Mouse (Mus musculus): ENCODE measurements around the gene Dusp3. TPM values are rescaled to one million over a fixed set of nuclear protein-coding genes. Genes with fewer than 3 reads are reported as not detected.
A peak's percentile ranks its signal among the peaks of the same experiment; 100 is the strongest.

Dusp3 gene
- polyA plus RNA-seq, 1 experiment from 2014 or later, result 29.7 TPM

DNA sequence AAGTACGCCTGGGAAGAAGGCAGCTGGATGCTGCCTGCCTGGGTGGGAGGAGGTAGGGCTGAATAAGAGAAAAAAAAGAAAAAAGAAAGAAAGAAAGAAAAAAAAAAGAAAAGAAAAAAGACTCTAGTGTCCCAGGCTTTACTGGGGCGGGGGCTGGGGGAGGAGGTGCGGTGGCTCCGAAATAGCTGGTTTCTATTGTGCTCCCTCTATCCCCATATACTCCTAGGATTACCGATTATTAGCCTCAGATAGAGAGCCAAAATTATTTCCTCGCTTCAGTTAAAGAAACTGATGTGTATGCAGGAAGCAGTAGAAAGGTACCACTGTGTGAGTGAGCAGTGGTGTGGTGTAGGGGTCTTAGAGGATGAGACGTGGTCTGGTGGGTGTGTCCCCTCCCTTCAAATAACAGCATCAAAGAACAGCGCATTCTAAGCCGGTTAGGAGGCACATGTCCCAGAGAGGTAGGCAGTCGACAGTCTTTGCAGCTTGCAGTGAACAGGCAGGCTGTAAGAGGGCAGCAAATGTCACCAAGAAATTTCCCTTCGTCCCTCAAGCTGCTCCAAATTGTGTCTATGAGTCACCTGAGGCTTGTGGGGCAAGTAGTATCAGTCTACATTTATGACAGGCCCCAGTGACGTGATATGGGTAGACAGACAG, 40.7 kb upstream of the Dusp3 start:
- peak; percentile 62 for ATAC-seq
- Histone ChIP-seq H3K4me3 (ENCODE audit: low read depth, low read length) (peak overlapping the region; percentile 66), H3K4me2 (ENCODE audit: low read length) (peak overlapping the region; percentile 68), H3K36me3 (ENCODE audit: control insufficient read depth, insufficient read depth, low read length) (no peaks in the 10 kb centered on the region; the same call in 1 of the 2 replicates), H3K27me3 (ENCODE audit: control insufficient read depth, insufficient read depth, low read depth, low read length) (no peaks in the 10 kb centered on the region), H3K9ac (ENCODE audit: low read depth, low read length) (peak overlapping the region; percentile 83), H3K4me1 (ENCODE audit: control insufficient read depth, insufficient read depth, low read length) (peaks cover 25% of the 10 kb centered on the region), H3K27ac (ENCODE audit: low read length) (peak overlapping the region; percentile 86), H3K9me3 (replicated peaks; ENCODE audit: control insufficient read depth, low read length, poor library complexity, severe bottlenecking) (no peaks in the 10 kb centered on the region)
- WGBS, result 3% methylated on average over 12 of the region's 12 CpGs

GRCm38 (mm10) chr11:102026694-102027360, 40.0 kb upstream of the Dusp3 start:
- ATAC-seq, result peak; percentile 86

GRCm38 (mm10) chr11:102025991-102026660, 39.3 kb upstream of the Dusp3 start:
- H3K4me3 ChIP-seq (ENCODE audit: low read depth, low read length), result peak overlapping the region; percentile 66
- no peaks in the 10 kb centered on the region for H3K27me3 ChIP-seq (ENCODE audit: control insufficient read depth, insufficient read depth, low read depth, low read length)
- 3% methylated on average over 23 of the region's 23 CpGs for WGBS
- H3K27ac ChIP-seq (ENCODE audit: low read length), result peak overlapping the region; percentile 86
- H3K4me2 ChIP-seq (ENCODE audit: low read length), result peak overlapping the region; percentile 68
- peaks cover 4% of the 10 kb centered on the region; the same call in 1 of the 2 replicates for H3K36me3 ChIP-seq (ENCODE audit: control insufficient read depth, insufficient read depth, low read length)
- peak; percentile 40 for ATAC-seq
- no peaks in the 10 kb centered on the region for H3K9me3 ChIP-seq (replicated peaks; ENCODE audit: control insufficient read depth, low read length, poor library complexity, severe bottlenecking)
- H3K4me1 ChIP-seq (ENCODE audit: control insufficient read depth, insufficient read depth, low read length), result peaks cover 25% of the 10 kb centered on the region
- H3K9ac ChIP-seq (ENCODE audit: low read depth, low read length), result peak overlapping the region; percentile 83

More at GRCm38 (mm10) chr11:102026694-102027360, 40.0 kb upstream of the Dusp3 start:
- H3K27me3 ChIP-seq (ENCODE audit: control insufficient read depth, insufficient read depth, low read depth, low read length), result no peaks in the 10 kb centered on the region
- H3K4me2 ChIP-seq (ENCODE audit: low read length), result peak overlapping the region; percentile 68
- H3K9ac ChIP-seq (ENCODE audit: low read depth, low read length), result peak overlapping the region; percentile 83
- peaks cover 25% of the 10 kb centered on the region for H3K4me1 ChIP-seq (ENCODE audit: control insufficient read depth, insufficient read depth, low read length)
- under 1% methylated on average over 64 of the region's 73 CpGs for WGBS
- no peaks in the 10 kb centered on the region for H3K9me3 ChIP-seq (replicated peaks; ENCODE audit: control insufficient read depth, low read length, poor library complexity, severe bottlenecking)
- H3K36me3 ChIP-seq (ENCODE audit: control insufficient read depth, insufficient read depth, low read length), result peaks cover 3% of the 10 kb centered on the region; the same call in 1 of the 2 replicates
- peak overlapping the region; percentile 66 for H3K4me3 ChIP-seq (ENCODE audit: low read depth, low read length)
- peak overlapping the region; percentile 86 for H3K27ac ChIP-seq (ENCODE audit: low read length)

- peak overlapping the region; percentile 28; the same call in 1 of the 2 replicates for H3K9ac ChIP-seq (ENCODE audit: low read depth, low read length)
- 30% methylated on average over 7 of the region's 7 CpGs for WGBS
These were observed 38.5 kb upstream of the Dusp3 start for GRCm38 (mm10) chr11:102025354-102025753.

GRCm38 (mm10) chr11:102024875-102025274, 38.1 kb upstream of the Dusp3 start:
- Histone ChIP-seq H3K27ac (ENCODE audit: low read length) (no peak overlapping the region), H3K9me3 (replicated peaks; ENCODE audit: control insufficient read depth, low read length, poor library complexity, severe bottlenecking) (no peaks in the 10 kb centered on the region), H3K27me3 (ENCODE audit: control insufficient read depth, insufficient read depth, low read depth, low read length) (no peaks in the 10 kb centered on the region), H3K4me3 (ENCODE audit: low read depth, low read length) (no peak overlapping the region), H3K4me2 (ENCODE audit: low read length) (peak overlapping the region; percentile 68), H3K4me1 (ENCODE audit: control insufficient read depth, insufficient read depth, low read length) (peaks cover 25% of the 10 kb centered on the region), H3K9ac (ENCODE audit: low read depth, low read length) (peak overlapping the region; percentile 28; the same call in 1 of the 2 replicates), H3K36me3 (ENCODE audit: control insufficient read depth, insufficient read depth, low read length) (peaks cover 4% of the 10 kb centered on the region; the same call in 1 of the 2 replicates)
- no peak for ATAC-seq
- 72% methylated on average over 4 of the region's 4 CpGs for WGBS

More at GRCm38 (mm10) chr11:102025354-102025753, 38.5 kb upstream of the Dusp3 start:
- peak overlapping the region; percentile 68 for H3K4me2 ChIP-seq (ENCODE audit: low read length)
- H3K9me3 ChIP-seq (replicated peaks; ENCODE audit: control insufficient read depth, low read length, poor library complexity, severe bottlenecking), result no peaks in the 10 kb centered on the region
- H3K27me3 ChIP-seq (ENCODE audit: control insufficient read depth, insufficient read depth, low read depth, low read length), result no peaks in the 10 kb centered on the region
- H3K4me3 ChIP-seq (ENCODE audit: low read depth, low read length), result peak overlapping the region; percentile 66; the same call in 1 of the 2 replicates
- H3K36me3 ChIP-seq (ENCODE audit: control insufficient read depth, insufficient read depth, low read length), result peaks cover 4% of the 10 kb centered on the region; the same call in 1 of the 2 replicates
- no peak for ATAC-seq
- H3K27ac ChIP-seq (ENCODE audit: low read length), result no peak overlapping the region
- peaks cover 25% of the 10 kb centered on the region for H3K4me1 ChIP-seq (ENCODE audit: control insufficient read depth, insufficient read depth, low read length)

- 89% methylated on average over 6 of the region's 6 CpGs for WGBS
- no peak for ATAC-seq
- Histone ChIP-seq H3K36me3 (ENCODE audit: control insufficient read depth, insufficient read depth, low read length) (peaks cover 4% of the 10 kb centered on the region; the same call in 1 of the 2 replicates), H3K9ac (ENCODE audit: low read depth, low read length) (no peak overlapping the region), H3K4me1 (ENCODE audit: control insufficient read depth, insufficient read depth, low read length) (peaks cover 25% of the 10 kb centered on the region), H3K4me3 (ENCODE audit: low read depth, low read length) (no peak overlapping the region), H3K9me3 (replicated peaks; ENCODE audit: control insufficient read depth, low read length, poor library complexity, severe bottlenecking) (no peaks in the 10 kb centered on the region), H3K27ac (ENCODE audit: low read length) (no peak overlapping the region), H3K27me3 (ENCODE audit: control insufficient read depth, insufficient read depth, low read depth, low read length) (no peaks in the 10 kb centered on the region), H3K4me2 (ENCODE audit: low read length) (no peak overlapping the region; the same call in 1 of the 2 replicates)
These were observed 37.4 kb upstream of the Dusp3 start for GRCm38 (mm10) chr11:102024084-102024758.

GRCm38 (mm10) chr11:102023406-102023805, 36.6 kb upstream of the Dusp3 start:
- no peak for ATAC-seq
- peaks cover 25% of the 10 kb centered on the region for H3K4me1 ChIP-seq (ENCODE audit: control insufficient read depth, insufficient read depth, low read length)
- H3K4me2 ChIP-seq (ENCODE audit: low read length), result no peak overlapping the region
- no peaks in the 10 kb centered on the region for H3K27me3 ChIP-seq (ENCODE audit: control insufficient read depth, insufficient read depth, low read depth, low read length)
- peaks cover 4% of the 10 kb centered on the region; the same call in 1 of the 2 replicates for H3K36me3 ChIP-seq (ENCODE audit: control insufficient read depth, insufficient read depth, low read length)
- no peak overlapping the region for H3K4me3 ChIP-seq (ENCODE audit: low read depth, low read length)
- 84% methylated on average over 12 of the region's 13 CpGs for WGBS
- no peaks in the 10 kb centered on the region for H3K9me3 ChIP-seq (replicated peaks; ENCODE audit: control insufficient read depth, low read length, poor library complexity, severe bottlenecking)
- no peak overlapping the region for H3K27ac ChIP-seq (ENCODE audit: low read length)
- no peak overlapping the region for H3K9ac ChIP-seq (ENCODE audit: low read depth, low read length)

- Histone ChIP-seq H3K4me1 (ENCODE audit: control insufficient read depth, insufficient read depth, low read length) (peaks cover 17% of the 10 kb centered on the region), H3K27me3 (ENCODE audit: control insufficient read depth, insufficient read depth, low read depth, low read length) (no peaks in the 10 kb centered on the region), H3K9ac (ENCODE audit: low read depth, low read length) (no peak overlapping the region), H3K27ac (ENCODE audit: low read length) (no peak overlapping the region), H3K4me3 (ENCODE audit: low read depth, low read length) (no peak overlapping the region), H3K9me3 (replicated peaks; ENCODE audit: control insufficient read depth, low read length, poor library complexity, severe bottlenecking) (no peaks in the 10 kb centered on the region), H3K36me3 (ENCODE audit: control insufficient read depth, insufficient read depth, low read length) (peaks cover 4% of the 10 kb centered on the region; the same call in 1 of the 2 replicates), H3K4me2 (ENCODE audit: low read length) (no peak overlapping the region)
- ATAC-seq, result no peak
- 80% methylated on average over 5 of the region's 5 CpGs for WGBS
These were observed 34.4 kb upstream of the Dusp3 start for GRCm38 (mm10) chr11:102021196-102021595.
